Mouse (Mus musculus): ENCODE measurements at regions not wholly inside any gene's neighbourhood (a gene's known extent, or its start where the extent isn't known, plus 50 kb on each side); places are given as distances from the start of the nearest gene placed in this dataset.
A peak's percentile ranks its signal among the peaks of the same experiment; 100 is the strongest.

- Histone ChIP-seq H3K36me3 (ENCODE audit: insufficient read depth, low read length) (no peaks in the 10 kb centered on the region), H3K4me3 (ENCODE audit: low read depth, low read length) (no peak overlapping the region), H3K4me1 (ENCODE audit: insufficient read depth, low read length) (no peaks in the 10 kb centered on the region), H3K9ac (replicated peaks; ENCODE audit: low read length, poor library complexity, severe bottlenecking) (no peak overlapping the region), H3K9me3 (ENCODE audit: low read length) (no peaks in the 10 kb centered on the region), H3K27ac (ENCODE audit: low read depth, low read length) (no peak overlapping the region), H3K4me2 (ENCODE audit: low read depth, low read length, poor library complexity, severe bottlenecking) (no peak overlapping the region), H3K27me3 (ENCODE audit: insufficient read depth, low read length) (no peaks in the 10 kb centered on the region)
- TF ChIP-seq CTCF (IDR thresholded peaks at IDR 0.05): no peak
- ATAC-seq (ENCODE audit: low FRiP score): no peak
- 59% methylated on average over 4 of the region's 5 CpGs for WGBS
- DNase-seq (ENCODE audit: low spot score): no peak
These were observed 135.0 kb downstream of the Cxcl12 start for GRCm38 (mm10) chr6:117303361-117303760.

- no peaks in the 10 kb centered on the region for H3K27me3 ChIP-seq (ENCODE audit: insufficient read depth, low read length)
- 40% methylated on average over 4 of the region's 4 CpGs for WGBS
- ATAC-seq (ENCODE audit: low FRiP score): no peak
- no peak overlapping the region for H3K4me2 ChIP-seq (ENCODE audit: low read depth, low read length, poor library complexity, severe bottlenecking)
- H3K36me3 ChIP-seq (ENCODE audit: insufficient read depth, low read length): no peaks in the 10 kb centered on the region
- no peak overlapping the region for H3K27ac ChIP-seq (ENCODE audit: low read depth, low read length)
- H3K4me1 ChIP-seq (ENCODE audit: insufficient read depth, low read length): no peaks in the 10 kb centered on the region
- DNase-seq (ENCODE audit: low spot score): no peak
- H3K9me3 ChIP-seq (ENCODE audit: low read length): no peaks in the 10 kb centered on the region
- no peak overlapping the region for H3K4me3 ChIP-seq (ENCODE audit: low read depth, low read length)
- TF ChIP-seq CTCF (IDR thresholded peaks at IDR 0.05): no peak
- no peak overlapping the region for H3K9ac ChIP-seq (replicated peaks; ENCODE audit: low read length, poor library complexity, severe bottlenecking)
These were observed 137.5 kb downstream of the Cxcl12 start for GRCm38 (mm10) chr6:117305736-117306250.

- DNase-seq (ENCODE audit: low spot score): no peak
- H3K4me3 ChIP-seq (ENCODE audit: low read depth, low read length): no peak overlapping the region
- H3K9me3 ChIP-seq (ENCODE audit: low read length): no peaks in the 10 kb centered on the region
- no peak for ATAC-seq (ENCODE audit: low FRiP score)
- no peaks in the 10 kb centered on the region; the same call in 1 of the 2 replicates for H3K4me1 ChIP-seq (ENCODE audit: insufficient read depth, low read length)
- no peak overlapping the region for H3K27ac ChIP-seq (ENCODE audit: low read depth, low read length)
- no peak for TF ChIP-seq CTCF (IDR thresholded peaks at IDR 0.05)
- H3K9ac ChIP-seq (replicated peaks; ENCODE audit: low read length, poor library complexity, severe bottlenecking): no peak overlapping the region
- 65% methylated on average over 2 of the region's 2 CpGs for WGBS
- no peak overlapping the region for H3K4me2 ChIP-seq (ENCODE audit: low read depth, low read length, poor library complexity, severe bottlenecking)
- no peaks in the 10 kb centered on the region for H3K27me3 ChIP-seq (ENCODE audit: insufficient read depth, low read length)
- no peaks in the 10 kb centered on the region for H3K36me3 ChIP-seq (ENCODE audit: insufficient read depth, low read length)
These were observed 140.3 kb downstream of the Cxcl12 start for GRCm38 (mm10) chr6:117308636-117309035.

GRCm38 (mm10) chr6:117312891-117313781 is 144.8 kb downstream of the Cxcl12 start:
- no peak for TF ChIP-seq CTCF (IDR thresholded peaks at IDR 0.05)
- Histone ChIP-seq H3K4me2 (ENCODE audit: low read depth, low read length, poor library complexity, severe bottlenecking) (no peak overlapping the region), H3K4me1 (ENCODE audit: insufficient read depth, low read length) (no peaks in the 10 kb centered on the region; the same call in none of the 2 replicates), H3K9me3 (ENCODE audit: low read length) (no peaks in the 10 kb centered on the region), H3K9ac (replicated peaks; ENCODE audit: low read length, poor library complexity, severe bottlenecking) (no peak overlapping the region), H3K36me3 (ENCODE audit: insufficient read depth, low read length) (no peaks in the 10 kb centered on the region), H3K4me3 (ENCODE audit: low read depth, low read length) (no peak overlapping the region), H3K27ac (ENCODE audit: low read depth, low read length) (no peak overlapping the region), H3K27me3 (ENCODE audit: insufficient read depth, low read length) (no peaks in the 10 kb centered on the region)
- DNase-seq (ENCODE audit: low spot score) (peak; percentile 45), ATAC-seq (ENCODE audit: low FRiP score) (no peak)
- 51% methylated on average over 13 of the region's 13 CpGs for WGBS

- Histone ChIP-seq H3K36me3 (ENCODE audit: insufficient read depth, low read length) (no peaks in the 10 kb centered on the region), H3K27ac (ENCODE audit: low read depth, low read length) (no peak overlapping the region), H3K9ac (replicated peaks; ENCODE audit: low read length, poor library complexity, severe bottlenecking) (no peak overlapping the region), H3K4me1 (ENCODE audit: insufficient read depth, low read length) (no peaks in the 10 kb centered on the region; the same call in none of the 2 replicates), H3K4me2 (ENCODE audit: low read depth, low read length, poor library complexity, severe bottlenecking) (no peak overlapping the region), H3K4me3 (ENCODE audit: low read depth, low read length) (no peak overlapping the region), H3K27me3 (ENCODE audit: insufficient read depth, low read length) (no peaks in the 10 kb centered on the region), H3K9me3 (ENCODE audit: low read length) (no peaks in the 10 kb centered on the region)
- 44% methylated on average over 6 of the region's 6 CpGs for WGBS
- TF ChIP-seq CTCF (IDR thresholded peaks at IDR 0.05): no peak
- no peak for ATAC-seq (ENCODE audit: low FRiP score)
- no peak for DNase-seq (ENCODE audit: low spot score)
These were observed 145.7 kb downstream of the Cxcl12 start for GRCm38 (mm10) chr6:117313944-117314566.

GRCm38 (mm10) chr6:117323301-117323700 is 155.0 kb downstream of the Cxcl12 start:
- Histone ChIP-seq H3K9ac (replicated peaks; ENCODE audit: low read length, poor library complexity, severe bottlenecking) (no peak overlapping the region), H3K4me3 (ENCODE audit: low read depth, low read length) (no peak overlapping the region), H3K27me3 (ENCODE audit: insufficient read depth, low read length) (no peaks in the 10 kb centered on the region), H3K36me3 (ENCODE audit: insufficient read depth, low read length) (no peaks in the 10 kb centered on the region), H3K27ac (ENCODE audit: low read depth, low read length) (no peak overlapping the region), H3K4me1 (ENCODE audit: insufficient read depth, low read length) (no peaks in the 10 kb centered on the region), H3K4me2 (ENCODE audit: low read depth, low read length, poor library complexity, severe bottlenecking) (no peak overlapping the region), H3K9me3 (ENCODE audit: low read length) (no peaks in the 10 kb centered on the region)
- no peak for ATAC-seq (ENCODE audit: low FRiP score)
- no peak for DNase-seq (ENCODE audit: low spot score)
- no peak for TF ChIP-seq CTCF (IDR thresholded peaks at IDR 0.05)
